Mouse (Mus musculus) G1E-ER4 (cell line): ENCODE measurements around the gene Cnnm3. TPM values are rescaled to one million over a fixed set of nuclear protein-coding genes. Genes with fewer than 3 reads are reported as not detected.

ENCODE experiments used
- GATA1 ChIP-seq: IDR thresholded peaks from one replicate; pipeline ENCODE4 v1.8.0; 2012; ENCODE audit warnings: low read length, inconsistent platforms
- polyA plus RNA-seq: library from polyadenylated mRNA; stranded (reverse); fragments of >175 nt; gene quantifications from 2 replicates; pipeline ENCODE4 v1.2.3, GENCODE M21; 2012

Cnnm3 gene
- polyA plus RNA-seq, 1 experiment, result 22.7 TPM

DNA sequence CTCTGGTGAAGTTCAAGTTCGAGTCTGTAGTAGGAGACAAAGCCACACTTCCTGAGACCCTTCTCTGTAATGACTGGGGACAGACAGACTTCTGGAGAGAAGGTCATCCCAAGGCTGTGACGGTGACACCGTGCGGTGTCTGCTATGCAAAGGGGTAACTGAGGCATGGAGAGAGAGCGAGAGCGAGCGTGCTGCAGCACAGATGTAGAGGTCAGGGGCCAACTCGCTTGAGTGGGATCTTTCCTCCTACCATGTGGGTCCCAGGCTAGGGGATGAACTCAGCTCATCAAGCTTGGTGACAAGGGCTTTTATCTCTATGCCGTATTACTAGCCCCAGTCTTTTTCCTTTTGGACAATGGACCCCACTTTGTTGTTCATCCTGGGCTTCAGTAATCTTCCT, 24.6 kb upstream of the Cnnm3 start:
- TF ChIP-seq GATA1, result no peak

DNA sequence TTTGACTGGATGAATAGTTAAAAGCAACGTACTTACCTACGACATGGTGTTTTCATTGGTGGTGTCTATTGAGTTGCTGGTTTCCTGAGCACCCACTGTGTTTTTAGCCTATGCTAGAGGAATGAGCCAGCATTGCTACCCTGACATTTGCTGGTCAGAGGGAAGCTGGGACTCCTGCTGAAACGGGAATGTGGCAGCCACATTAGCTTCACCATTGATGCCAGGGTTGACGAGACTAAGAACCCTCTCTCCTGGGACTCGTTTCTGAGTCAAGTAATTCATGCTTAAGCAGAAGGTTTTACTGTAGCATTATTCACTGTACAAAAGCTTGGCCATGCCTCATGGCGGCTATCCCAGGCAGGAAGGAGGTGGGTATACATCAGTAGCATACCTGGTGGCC, 22.0 kb upstream of the Cnnm3 start:
- no peak for TF ChIP-seq GATA1

DNA sequence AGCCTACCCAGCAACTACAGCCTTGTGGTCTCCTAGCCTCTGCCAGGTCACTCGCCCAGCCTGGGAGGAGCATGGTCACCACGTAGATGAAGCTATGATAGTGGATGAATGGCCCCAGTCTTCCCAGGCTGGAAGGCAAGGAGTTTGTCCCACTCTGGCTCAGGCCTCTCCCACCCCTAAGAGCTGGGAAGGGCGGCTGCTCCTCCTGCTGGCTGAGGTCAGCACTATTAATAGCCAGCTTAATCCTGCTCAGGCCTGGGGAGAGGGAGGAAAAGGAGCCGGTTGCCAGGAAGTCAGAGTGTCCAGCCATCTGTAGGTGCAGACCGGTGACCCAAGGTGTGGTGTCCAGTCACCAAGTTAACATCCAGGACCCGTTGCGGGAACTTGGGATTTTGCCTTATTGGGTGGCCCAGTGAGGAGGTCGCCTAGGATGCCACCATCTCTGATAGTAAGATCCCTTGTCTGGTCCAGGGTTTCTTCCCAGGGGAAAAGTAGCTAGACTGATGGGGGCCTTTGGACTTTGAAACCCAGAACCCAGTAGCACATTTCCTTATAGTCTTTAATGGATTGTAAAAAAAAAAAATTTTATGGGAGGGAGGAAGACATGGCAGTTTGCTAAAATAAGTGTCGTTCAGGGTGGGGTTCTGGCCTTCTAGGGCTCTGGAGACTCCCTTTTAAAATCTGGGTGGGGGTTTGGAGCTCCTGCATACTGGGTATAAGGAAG, 19.1 kb upstream of the Cnnm3 start:
- TF ChIP-seq GATA1, result no peak

DNA sequence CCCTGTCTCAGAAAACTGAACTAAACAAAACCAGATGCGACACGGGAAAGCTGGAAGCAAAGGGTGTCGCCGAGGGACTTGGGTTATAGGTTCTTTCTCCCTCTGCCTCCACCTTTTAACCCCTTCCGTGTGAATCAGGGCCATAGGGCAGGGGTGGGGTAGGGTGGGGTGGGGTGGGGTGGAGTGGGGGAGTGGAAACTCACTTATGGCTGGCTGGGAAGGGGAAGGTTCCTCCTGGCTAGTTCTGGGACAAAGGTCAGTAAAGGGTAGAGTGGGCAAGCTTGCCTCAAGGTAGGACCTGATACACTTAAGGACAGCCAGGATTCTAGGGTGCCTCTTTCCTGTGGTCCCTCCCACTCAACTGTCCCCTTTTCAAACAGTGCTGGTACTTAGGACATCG, 18.4 kb upstream of the Cnnm3 start:
- no peak for TF ChIP-seq GATA1

DNA sequence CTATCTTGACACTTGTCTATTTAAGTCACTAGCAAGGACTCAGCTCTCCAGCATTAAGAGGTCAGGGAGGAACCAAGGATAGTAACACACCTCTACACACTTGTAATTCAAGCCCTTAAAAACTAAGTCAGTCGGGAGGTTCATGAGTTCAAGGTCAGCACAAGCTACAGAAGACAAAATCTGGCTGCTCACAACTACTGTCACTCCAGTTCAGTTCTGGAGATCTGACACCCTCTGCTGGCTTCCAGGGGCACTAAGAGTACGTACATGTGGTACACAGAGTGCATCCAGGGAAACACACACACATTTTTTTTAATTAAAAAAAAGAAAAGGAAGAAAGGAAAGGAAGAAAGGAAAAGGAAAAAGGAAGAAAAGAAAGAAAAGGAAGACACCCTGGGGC, 14.9 kb upstream of the Cnnm3 start:
- TF ChIP-seq GATA1, result no peak

DNA sequence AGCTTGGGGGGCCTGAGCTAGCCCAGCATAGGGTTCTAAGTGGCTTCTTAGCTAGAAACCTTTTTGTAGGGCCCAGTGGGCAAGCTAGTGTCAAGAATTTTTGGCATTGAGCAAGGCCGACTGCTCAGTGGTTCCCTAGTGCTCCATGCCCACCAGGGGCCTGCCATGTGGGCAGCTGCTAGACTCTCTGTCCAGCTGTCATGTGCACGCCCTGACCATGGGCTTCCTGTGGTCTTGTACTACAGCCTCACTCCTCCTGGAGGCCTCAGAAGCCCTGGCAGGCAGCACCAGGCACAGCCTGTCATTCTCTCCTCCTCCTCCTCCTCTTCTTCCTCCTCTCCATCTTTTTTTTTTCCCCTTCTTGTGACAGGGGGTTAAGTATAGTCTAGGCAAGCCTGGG, 14.4 kb upstream of the Cnnm3 start:
- TF ChIP-seq GATA1, result no peak

DNA sequence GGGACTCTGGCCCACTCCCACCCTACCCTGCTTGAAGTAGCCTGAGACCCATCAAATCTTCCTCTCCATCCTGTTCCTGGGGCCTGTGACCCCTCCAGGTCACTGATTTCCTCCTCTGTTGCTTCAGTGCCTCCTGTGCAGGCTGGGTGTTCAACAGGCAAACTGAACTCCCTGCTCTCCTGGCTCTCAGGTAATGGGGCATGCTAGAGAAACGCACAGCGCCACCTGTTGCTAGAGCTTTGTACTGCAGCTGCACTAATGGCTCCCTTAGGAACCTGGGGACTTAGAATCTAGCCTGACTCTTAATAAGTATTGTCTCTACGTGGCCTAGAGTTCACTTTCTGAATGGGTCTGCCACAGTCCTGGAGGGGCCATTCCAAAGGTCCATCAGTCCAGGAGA, 10.4 kb upstream of the Cnnm3 start:
- no peak for TF ChIP-seq GATA1

DNA sequence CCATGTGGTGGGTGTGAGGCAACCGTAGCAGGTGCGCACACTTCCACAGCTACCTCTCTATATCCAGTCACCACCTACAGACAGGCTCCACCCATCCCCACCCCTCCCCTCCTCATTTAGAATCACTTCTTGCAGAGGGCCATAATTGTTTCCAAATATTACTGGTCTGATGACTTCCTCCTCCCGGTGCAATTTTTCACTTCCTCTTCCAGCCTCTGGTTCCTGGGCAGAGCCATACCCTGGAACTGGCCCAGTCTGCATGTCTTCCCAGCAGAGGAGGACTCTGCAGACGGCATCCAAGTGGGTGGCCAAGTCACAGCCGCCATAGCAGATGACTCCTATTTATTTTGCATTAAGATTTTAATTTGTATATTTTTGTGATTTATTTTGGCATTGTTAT, 3.4 kb upstream of the Cnnm3 start:
- TF ChIP-seq GATA1, result no peak

DNA sequence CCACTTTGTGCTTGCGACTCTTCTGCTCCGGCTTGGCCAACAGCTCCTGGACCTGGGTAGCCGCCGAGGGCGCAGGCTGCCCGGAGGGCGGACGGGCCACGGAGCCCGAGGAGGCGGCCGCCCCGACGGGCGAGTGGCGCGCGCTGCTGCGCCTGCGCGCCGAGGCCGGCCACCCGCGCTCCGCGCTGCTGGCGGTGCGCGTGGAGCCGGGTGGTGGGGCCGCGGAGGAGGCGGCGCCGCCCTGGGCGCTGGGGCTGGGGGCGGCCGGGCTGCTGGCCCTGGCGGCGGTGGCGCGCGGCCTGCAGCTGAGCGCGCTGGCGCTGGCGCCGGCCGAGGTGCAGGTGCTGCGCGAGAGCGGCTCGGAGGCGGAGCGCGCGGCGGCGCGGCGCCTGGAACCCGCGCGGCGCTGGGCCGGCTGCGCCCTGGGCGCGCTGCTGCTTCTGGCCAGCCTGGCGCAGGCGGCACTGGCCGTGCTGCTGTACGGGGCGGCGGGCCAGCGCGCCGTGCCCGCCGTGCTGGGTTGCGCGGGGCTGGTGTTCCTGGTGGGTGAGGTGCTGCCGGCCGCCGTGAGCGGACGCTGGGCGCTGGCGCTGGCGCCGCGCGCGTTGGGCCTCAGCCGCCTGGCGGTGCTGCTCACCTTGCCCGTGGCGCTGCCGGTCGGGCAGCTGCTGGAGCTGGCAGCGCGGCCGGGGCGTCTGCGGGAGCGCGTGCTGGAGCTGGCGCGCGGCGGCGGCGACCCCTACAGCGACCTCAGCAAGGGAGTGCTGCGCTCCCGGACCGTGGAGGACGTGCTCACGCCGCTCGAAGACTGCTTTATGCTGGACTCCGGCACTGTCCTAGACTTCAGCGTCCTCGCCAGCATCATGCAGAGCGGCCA, 660 bp downstream of the Cnnm3 start:
- TF ChIP-seq GATA1, result no peak

DNA sequence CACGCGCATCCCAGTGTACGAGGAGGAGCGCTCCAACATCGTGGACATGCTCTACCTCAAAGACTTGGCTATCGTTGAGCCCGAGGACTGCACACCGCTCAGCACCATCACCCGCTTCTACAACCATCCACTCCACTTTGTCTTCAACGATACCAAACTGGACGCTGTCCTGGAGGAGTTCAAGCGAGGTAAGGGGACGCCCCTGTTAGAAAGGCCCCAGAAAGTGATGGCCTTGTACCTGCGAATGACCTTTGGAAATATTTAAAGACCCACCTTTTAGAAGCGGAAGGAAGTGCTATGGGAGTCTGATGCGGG, 1.3 kb downstream of the Cnnm3 start:
- TF ChIP-seq GATA1, result no peak

DNA sequence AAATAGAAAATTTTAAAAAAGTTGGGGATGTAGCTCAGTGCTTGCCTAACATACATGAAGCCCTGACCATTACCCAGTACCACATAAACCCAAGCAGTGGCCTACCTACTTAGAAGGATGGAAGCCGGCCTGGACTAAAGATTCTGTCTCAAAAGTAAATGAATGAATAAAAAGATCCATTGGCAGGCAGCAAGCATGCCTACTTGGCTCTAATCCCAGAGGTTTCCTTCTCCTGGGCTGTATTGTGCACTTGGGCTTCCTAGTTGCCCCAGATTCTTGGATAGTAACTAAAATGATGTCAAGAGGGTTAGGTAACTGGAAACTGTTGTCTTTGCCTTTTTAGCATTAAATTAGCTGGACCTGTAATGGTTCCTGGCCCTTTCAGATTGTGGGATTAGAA, 1.6 kb downstream of the Cnnm3 start:
- TF ChIP-seq GATA1, result no peak

DNA sequence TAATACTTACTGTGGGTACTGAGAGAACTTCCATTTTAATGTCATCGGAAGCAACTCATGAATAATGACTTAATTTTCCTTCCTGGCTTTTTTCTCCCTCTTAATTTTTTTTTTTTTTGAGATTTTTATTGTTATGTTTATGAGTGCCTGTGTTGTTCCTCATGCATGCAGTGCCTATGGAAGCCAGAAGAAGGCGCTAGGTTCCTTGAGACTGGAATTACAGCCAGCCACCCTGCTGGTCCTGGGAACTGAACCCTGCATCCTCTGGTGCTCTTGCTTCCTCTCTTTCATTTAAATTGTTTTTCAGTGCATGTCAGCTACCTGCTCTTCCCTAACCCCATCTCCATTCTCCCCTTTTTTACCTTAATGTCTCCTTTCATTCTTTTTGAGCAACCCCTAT, 2.1 kb downstream of the Cnnm3 start:
- TF ChIP-seq GATA1, result no peak

DNA sequence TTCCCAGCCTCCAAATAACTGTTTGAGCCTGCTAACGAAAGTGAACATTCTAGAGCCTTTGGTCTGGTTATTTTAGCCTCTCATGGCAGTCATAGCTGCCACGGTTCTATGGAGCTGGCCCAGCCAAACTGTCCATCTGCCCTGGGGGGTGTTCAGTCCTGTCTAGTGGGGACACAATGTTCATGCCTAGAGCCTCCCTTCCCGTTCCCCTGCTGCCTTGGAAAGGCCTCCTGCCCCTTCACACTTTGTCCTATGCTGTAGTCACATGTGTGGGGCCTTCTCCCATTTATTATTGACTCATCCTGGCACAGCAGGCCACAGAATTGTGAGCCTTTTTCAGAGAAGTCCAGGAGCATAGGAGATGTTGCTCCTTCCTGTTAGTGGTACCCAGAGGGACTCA, 6.6 kb downstream of the Cnnm3 start:
- TF ChIP-seq GATA1, result no peak

DNA sequence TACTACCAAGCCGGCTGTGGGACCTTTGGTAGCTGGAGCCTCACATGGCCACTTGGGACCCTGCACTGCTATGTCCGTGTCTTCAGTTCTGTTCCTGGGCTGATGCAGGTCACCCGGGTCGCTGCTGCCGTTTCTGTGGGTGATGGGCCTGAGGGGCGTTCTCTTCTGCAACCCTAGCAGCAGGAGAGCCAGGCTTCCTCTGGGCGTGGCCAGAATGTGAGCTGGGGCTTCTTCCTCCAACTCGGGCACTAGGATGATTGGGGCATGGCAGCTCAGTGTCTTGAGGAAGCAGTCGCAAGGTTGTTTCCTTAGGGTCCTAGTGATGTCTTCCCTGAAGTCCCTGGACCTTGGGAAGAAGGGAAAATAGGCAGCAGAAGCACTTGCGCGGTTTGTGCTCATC, 8.0 kb downstream of the Cnnm3 start:
- TF ChIP-seq GATA1, result no peak

DNA sequence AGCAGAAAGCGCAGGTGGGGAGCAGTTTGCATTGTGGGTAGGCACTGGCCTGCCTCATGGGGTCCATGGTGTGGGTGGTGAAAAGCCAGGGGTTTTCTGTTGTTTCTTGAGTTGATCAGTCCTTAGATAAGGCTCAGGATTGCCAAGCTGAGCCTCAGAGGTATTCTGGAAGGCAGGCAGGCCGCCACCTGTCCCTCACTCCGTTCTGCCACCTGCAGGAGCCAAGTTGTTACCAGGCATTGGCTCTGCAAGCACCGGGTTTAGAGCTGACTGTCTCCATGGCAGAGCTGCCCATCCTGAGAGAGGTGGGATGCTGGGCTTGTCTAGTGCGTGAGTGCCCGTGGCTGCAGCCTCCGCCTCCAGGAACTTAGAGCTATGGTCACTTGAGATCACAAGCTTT, 10.5 kb downstream of the Cnnm3 start:
- no peak for TF ChIP-seq GATA1

DNA sequence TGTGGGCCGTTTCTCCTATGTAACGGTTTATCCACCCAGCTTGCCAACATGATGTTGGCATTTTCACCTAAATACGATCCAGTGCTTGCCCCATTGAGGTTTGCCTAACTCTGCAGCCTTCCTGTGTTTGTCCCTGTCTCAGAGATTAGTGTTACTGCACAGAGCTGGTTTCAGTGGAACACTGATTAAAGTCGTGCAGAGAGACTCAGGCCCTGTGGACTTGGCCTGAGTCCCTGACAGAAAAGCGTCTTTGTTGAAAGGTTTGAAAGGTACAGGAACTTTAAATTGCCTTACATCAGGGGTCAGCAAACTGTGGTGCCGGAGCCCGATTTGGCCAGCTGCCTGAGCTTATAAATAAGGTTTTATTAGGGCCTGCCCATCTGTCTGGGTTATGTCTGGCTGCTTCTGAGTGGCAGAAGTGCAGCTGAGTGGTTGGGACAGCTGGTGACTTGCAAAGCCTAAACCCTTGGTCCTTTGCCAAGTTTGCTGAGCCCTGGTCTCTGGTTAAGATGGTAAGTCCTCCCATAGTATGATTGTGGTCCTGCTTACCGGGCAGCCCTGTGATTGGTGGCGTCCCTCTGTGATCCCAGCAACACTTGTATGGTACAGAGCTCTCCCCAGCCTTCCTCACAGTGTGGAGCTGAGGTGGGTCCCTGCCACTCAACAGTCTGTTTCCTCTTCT, 11.8 kb downstream of the Cnnm3 start:
- TF ChIP-seq GATA1, result no peak

DNA sequence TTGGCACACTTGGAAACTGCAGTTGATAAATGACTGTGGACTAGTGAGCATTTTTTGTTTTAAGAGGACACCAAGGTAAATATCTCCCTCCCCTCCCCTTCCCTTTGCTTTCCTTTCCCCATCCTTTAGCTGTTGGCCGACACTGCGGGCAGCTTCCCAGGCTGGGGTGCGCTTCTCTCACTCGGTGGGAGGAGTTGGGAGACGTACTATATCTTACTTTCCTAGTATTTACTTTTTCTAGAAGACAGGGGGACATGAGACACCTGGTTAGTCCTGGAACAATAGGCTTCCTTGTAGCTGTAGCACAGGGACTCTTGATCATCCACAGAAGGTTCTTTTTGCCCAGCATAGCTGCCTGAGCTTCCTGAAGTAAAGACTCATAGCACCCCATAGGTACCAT, 12.4 kb downstream of the Cnnm3 start:
- no peak for TF ChIP-seq GATA1
